Mouse (Mus musculus) forebrain, postnatal 0 days (tissue): Measurements from ENCODE around the gene En1. TPM values are rescaled to one million over a fixed set of nuclear protein-coding genes. Genes with fewer than 3 reads are reported as not detected.
A peak's percentile ranks its signal among the peaks of the same experiment; 100 is the strongest.

Experiments
- ATAC-seq: fragments of 200-750 bp; cut with Nextera tagmentation; 2 replicates; pipeline ENCODE4 v1.8.0; 2017; ENCODE audit warnings: mild to moderate bottlenecking, moderate library complexity
- DNase-seq: peaks from one replicate; pipeline ENCODE4 v3.0.0-alpha.2; 2015
- H3K27ac ChIP-seq: fragments of 300-500 bp; sonication (generic); 2 replicates; pipeline ENCODE4 v1.5.1; 2014; ENCODE audit warnings: low read depth, mild to moderate bottlenecking, antibody characterized with exemption, low read length, moderate library complexity, mixed read lengths
- H3K27me3 ChIP-seq: fragments of 300-500 bp; sonication (generic); 2 replicates; pipeline ENCODE4 v1.6.1; 2014; ENCODE audit warnings: mild to moderate bottlenecking, low read length, mixed read lengths; ENCODE audit not compliant: insufficient read depth
- H3K36me3 ChIP-seq: fragments of 300-500 bp; sonication (generic); 2 replicates; pipeline ENCODE4 v1.6.1; 2014; ENCODE audit warnings: mild to moderate bottlenecking, moderate library complexity; ENCODE audit not compliant: insufficient read depth
- H3K4me1 ChIP-seq: fragments of 300-500 bp; sonication (generic); 2 replicates; pipeline ENCODE4 v1.6.1; 2014; ENCODE audit warnings: antibody characterized with exemption; ENCODE audit not compliant: insufficient read depth
- H3K4me2 ChIP-seq: fragments of 300-500 bp; sonication (generic); 2 replicates; pipeline ENCODE4 v1.6.1; 2014; ENCODE audit warnings: low read depth, mild to moderate bottlenecking, moderate library complexity
- H3K4me3 ChIP-seq: fragments of 300-500 bp; sonication (generic); 2 replicates; pipeline ENCODE4 v1.5.1; 2014; ENCODE audit warnings: low read depth, low read length, mixed read lengths
- H3K9ac ChIP-seq: fragments of 300-500 bp; sonication (generic); 2 replicates; pipeline ENCODE4 v1.6.1; 2014; ENCODE audit warnings: mild to moderate bottlenecking
- H3K9me3 ChIP-seq: fragments of 300-500 bp; sonication (generic); 2 replicates; pipeline ENCODE4 v1.6.1; 2016; ENCODE audit warnings: low read length
- CTCF ChIP-seq: sonication (generic); IDR thresholded peaks from 2 replicates; pipeline ENCODE4 v1.5.1; 2016; ENCODE audit warnings: antibody characterized with exemption, control low read depth, low read depth
- WGBS: fragments of 180-500 bp; shearing (Covaris S2); extraction: QIAGEN DNeasy Blood & Tissue Kit; methylation state at CpG from one replicate; pipeline ENCODE4 v1.1.7; 2014; 5-methylcytosine and 5-hydroxymethylcytosine counted together
- polyA plus RNA-seq: library from polyadenylated mRNA; unstranded; fragments of >200 nt; fragmentation: Nextera tagmentation; extraction: Ambion mirVana; gene quantifications from 2 replicates; pipeline ENCODE4 v1.2.1, GENCODE M21; 2015
- total RNA-seq: library from RNA; depleted of rRNA; stranded (reverse); fragments of >200 nt; gene quantifications from 2 replicates; pipeline ENCODE4 v1.2.3, GENCODE M21; 2014; rRNA removed

Gene En1
- total RNA-seq (0.29 and 0.92 TPM in 2 replicates), polyA plus RNA-seq (0.05 and 0.18 TPM in 2 replicates)

DNA sequence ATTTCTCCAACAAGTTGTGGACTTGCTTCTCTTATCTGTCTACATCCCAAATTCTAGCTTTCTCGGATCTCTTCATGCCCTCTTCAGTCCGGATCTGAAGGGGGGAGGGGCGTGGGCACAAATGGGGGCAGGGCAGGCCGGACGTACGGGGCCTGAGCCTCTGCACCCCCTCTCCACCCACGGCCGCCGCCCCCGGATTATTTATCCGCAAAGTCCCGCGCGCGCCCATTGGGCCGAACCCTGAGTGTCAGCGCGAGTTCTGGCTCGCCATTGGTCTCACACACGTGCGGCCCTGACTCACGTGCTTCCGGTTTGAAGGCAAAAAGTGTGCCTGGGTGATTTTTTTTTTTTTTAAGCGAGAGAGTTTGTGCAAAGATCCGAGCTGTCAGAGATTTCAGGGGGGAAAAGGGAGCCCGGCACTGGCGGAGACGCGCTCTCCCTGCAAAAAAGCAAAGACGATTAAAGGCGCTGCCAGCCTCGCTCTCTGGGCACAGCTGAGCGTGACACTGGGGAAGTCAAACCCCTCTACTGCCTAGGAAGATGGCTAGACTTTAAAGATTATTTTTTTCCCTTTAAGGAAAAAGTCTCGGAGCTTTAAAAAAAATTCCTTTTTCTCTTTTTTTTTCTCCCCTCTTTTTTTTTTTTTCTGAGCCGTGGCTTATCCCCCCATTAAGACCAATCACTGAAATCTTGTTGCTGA is at the start of gene En1:
En1 (plus strand) TSS at position 388 of the 700 bp plus-strand sequence.
- Histone ChIP-seq H3K27me3 (peaks cover 66% of the 10 kb centered on the region), H3K4me2 (peak within 1 kb of the TSS; percentile 57), H3K4me3 (peak within 1 kb of the TSS; percentile 28), H3K27ac (no peak within 1 kb of the TSS), H3K36me3 (no peaks in the 10 kb centered on the region), H3K4me1 (0 out of 2 replicates have a peak, but pooled peaks cover 2% of the 10 kb centered on the region), H3K9ac (no peak within 1 kb of the TSS; the same call in 1 of the 2 replicates), H3K9me3 (no peaks in the 10 kb centered on the region)
- 2% methylated on average over 35 of the region's 35 CpGs for WGBS
- DNase-seq (peak; percentile 41), ATAC-seq (peak; percentile 54)
- TF ChIP-seq CTCF, result no peak

DNA sequence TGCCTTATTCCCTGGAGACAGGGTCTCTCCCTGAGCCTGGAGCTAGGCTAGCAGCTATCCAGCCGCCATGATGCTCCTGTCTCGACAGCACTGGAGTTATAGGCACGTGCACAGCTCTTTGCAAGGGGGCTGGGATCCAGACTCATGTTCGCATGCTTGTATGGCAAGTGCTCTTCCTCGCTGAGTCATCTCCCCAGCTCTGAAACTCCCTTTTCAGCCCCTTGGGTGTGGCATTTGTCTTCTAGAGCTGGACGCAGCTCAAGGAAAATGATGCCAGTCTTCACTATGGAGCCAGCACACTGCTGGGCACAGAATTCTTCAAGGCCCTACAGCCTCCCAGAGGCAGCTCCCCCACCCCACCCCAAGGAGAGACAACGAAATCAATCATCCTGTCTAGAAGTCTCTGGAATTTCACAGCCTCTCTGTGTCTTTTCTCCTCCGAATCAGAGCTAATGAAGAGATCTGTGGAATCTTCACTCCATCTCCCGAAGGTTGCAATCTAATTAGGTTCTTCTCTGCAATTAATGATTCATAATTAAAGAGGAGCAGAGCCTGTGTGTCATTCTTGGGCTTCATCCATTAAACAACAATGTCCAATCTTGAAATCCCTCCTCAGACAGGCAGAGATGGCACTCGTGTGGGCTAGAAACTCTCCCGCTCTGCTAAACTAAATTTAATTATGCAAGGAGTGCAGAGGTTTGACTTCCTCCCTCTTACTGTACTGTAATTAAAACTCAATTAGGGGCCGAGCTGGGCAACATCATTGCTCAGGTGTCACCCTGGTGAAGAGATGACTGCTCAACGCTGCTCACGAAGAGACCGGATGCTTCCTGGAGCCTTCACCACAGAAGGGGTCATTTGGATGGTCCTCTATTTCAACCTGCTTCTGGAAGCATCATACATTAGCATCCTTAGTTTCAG is 45.0 kb upstream of the En1 start:
- 74% methylated on average over 15 of the region's 15 CpGs for WGBS
- no peaks in the 10 kb centered on the region for H3K9me3 ChIP-seq
- H3K27ac ChIP-seq, result no peak overlapping the region
- no peaks in the 10 kb centered on the region for H3K4me1 ChIP-seq
- H3K36me3 ChIP-seq, result no peaks in the 10 kb centered on the region
- H3K9ac ChIP-seq, result no peak overlapping the region
- no peak for ATAC-seq
- H3K27me3 ChIP-seq, result no peaks in the 10 kb centered on the region
- H3K4me2 ChIP-seq, result no peak overlapping the region
- DNase-seq, result no peak
- no peak for TF ChIP-seq CTCF
- no peak overlapping the region for H3K4me3 ChIP-seq

DNA sequence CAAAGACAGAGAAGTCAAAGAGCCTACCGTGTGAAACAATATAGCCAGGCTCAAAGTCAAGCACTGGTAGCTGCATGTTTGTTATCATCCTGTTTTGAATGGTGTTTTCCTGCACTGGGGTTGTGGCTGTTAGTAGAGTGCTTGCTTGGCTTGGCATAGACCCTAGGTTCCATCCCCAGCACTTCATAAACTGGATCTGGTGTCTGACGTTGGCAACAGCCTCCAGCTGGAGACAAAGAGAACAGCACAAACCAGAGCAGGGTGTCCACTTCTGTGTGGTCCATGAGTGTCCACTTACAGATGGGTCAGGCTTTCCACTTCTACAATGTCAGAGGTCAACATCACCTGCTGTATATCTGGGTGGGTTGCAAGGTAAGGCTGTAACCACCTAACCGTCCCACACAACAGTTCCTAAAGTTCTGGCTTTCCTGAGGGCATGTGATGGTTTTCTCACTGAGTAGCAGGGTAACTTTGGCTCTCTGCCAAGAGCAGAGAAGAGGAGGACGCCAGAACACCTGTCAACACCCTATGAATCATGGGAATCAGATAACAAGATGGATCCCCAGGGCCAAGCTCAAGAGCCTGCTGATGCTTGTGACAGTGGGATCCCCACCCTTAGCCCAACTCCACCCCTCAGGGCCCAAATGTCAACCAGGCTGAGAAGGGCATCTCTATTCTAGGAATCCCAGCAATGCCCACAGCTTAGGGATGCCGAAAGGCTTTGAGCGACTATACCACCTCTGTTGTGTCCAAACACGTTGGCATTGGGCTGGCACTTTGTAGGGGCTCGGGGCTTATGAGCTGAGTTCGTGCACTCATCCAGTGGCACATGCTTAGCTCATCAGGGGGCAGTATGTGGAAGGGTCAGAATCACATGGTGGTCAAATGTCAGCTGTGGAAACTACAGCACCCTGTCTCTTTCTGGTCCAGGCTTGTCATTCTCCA is 43.6 kb upstream of the En1 start:
- DNase-seq, result no peak

DNA sequence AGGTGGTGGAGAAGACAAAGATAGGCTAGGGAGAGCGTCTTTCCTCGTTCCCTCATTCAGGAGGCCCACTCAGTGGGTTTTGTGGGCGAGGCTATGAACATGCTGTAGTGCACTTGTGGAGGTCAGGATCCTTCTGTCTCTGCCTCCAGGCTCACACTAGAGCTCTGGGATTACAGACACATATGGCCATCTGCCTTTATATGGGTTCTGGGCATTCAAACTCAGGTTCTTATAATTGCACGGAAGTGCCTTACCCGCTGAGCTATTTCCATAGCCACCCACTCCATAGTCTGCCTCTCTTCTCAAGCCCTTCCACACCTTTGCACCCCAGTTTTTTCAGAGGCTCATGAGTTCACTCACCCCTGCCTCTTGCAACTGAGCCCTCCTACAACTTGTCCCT is 42.3 kb upstream of the En1 start:
- H3K9ac ChIP-seq, result no peak overlapping the region
- H3K27ac ChIP-seq, result no peak overlapping the region
- 94% methylated on average over 5 of the region's 5 CpGs for WGBS
- ATAC-seq (no peak), DNase-seq (no peak)
- H3K4me3 ChIP-seq, result no peak overlapping the region
- no peaks in the 10 kb centered on the region for H3K27me3 ChIP-seq
- no peaks in the 10 kb centered on the region for H3K4me1 ChIP-seq
- no peak overlapping the region for H3K4me2 ChIP-seq
- no peaks in the 10 kb centered on the region for H3K9me3 ChIP-seq
- TF ChIP-seq CTCF, result no peak
- H3K36me3 ChIP-seq, result no peaks in the 10 kb centered on the region

More for the DNA sequence above, 43.6 kb upstream of the En1 start:
- Histone ChIP-seq H3K27me3 (no peaks in the 10 kb centered on the region), H3K9me3 (no peaks in the 10 kb centered on the region), H3K4me3 (no peak overlapping the region), H3K4me2 (no peak overlapping the region), H3K9ac (no peak overlapping the region), H3K36me3 (no peaks in the 10 kb centered on the region), H3K4me1 (no peaks in the 10 kb centered on the region), H3K27ac (no peak overlapping the region)
- no peak for ATAC-seq
- 73% methylated on average over 9 of the region's 9 CpGs for WGBS
- no peak for TF ChIP-seq CTCF

DNA sequence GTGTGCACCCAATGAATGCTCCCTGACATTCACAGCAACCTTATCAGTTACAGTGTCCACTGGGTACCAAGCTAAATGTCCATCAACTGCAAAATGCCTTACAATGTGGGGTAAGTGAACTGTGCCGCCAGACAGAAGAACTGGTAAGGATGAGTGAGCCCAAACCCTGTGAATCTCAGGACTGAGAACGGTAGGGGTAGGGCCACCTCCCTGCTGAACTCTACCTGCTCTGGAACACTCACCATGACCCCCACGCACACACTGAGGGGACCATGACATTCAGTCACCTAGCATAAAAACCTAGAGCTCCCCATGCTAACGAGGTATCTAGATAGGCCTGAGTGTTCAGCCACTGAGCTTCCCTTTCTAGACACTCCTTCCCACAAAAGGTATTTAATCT is 20.9 kb upstream of the En1 start:
- Histone ChIP-seq H3K4me2 (no peak overlapping the region), H3K9me3 (no peaks in the 10 kb centered on the region), H3K9ac (no peak overlapping the region), H3K36me3 (no peaks in the 10 kb centered on the region), H3K4me1 (no peaks in the 10 kb centered on the region), H3K27me3 (0 out of 2 replicates have a peak, but pooled peaks cover 8% of the 10 kb centered on the region), H3K27ac (no peak overlapping the region), H3K4me3 (no peak overlapping the region)
- DNase-seq (no peak), ATAC-seq (no peak)
- no peak for TF ChIP-seq CTCF
- 57% methylated on average over 4 of the region's 4 CpGs for WGBS

DNA sequence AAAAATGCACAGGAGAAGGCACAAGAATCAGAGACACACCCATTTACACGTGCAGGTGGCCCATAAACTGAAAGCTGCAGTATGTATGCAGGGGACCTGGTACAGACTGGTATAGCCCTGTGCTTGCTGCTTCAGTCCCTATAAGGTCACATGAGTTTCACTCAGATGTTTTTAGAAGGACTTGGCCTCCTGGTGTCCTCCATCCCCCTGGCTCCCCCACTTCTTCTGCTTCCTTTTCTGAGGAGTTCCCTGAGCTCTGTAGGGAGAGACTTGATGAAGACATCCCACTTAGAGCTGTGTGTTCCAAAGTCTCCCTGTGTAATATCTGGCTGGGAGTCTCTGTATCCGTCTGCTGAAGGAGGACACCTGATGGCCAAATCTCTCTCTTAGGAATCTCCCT is 16.7 kb upstream of the En1 start:
- no peak for ATAC-seq

More for the DNA sequence above, 16.7 kb upstream of the En1 start:
- no peak for TF ChIP-seq CTCF
- Histone ChIP-seq H3K4me1 (no peaks in the 10 kb centered on the region), H3K9ac (no peak overlapping the region), H3K4me3 (no peak overlapping the region), H3K9me3 (no peaks in the 10 kb centered on the region), H3K27ac (no peak overlapping the region), H3K27me3 (peaks cover 17% of the 10 kb centered on the region; the same call in 1 of the 2 replicates), H3K4me2 (no peak overlapping the region), H3K36me3 (no peaks in the 10 kb centered on the region)
- WGBS, result 41% methylated on average over 2 of the region's 2 CpGs
- no peak for DNase-seq
